Mouse (Mus musculus): ENCODE measurements at regions not wholly inside any gene's neighbourhood (a gene's known extent, or its start where the extent isn't known, plus 50 kb on each side); places are given as distances from the start of the nearest gene placed in this dataset.
A peak's percentile ranks its signal among the peaks of the same experiment; 100 is the strongest.

DNA sequence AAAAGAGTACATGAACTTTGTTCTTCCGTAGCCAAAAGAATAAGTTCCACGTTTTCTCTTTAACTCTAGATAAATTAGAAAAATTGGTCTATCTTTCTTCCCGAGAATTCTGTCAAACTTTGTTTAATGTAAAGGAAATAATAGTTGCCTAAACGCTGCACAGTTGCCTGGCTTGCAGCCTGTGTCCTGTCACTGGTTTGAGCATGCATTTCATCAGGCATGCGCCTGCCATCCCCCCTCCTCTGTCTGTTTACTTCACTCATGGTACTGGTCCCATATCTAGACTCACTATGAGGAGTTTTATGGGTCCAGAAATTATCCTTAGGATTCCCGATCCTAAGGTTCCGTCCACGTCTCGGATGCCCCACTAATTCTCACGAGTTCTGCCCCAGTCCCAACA lies 520.5 kb upstream of the Mpdz start:
- DNase-seq = no peak

DNA sequence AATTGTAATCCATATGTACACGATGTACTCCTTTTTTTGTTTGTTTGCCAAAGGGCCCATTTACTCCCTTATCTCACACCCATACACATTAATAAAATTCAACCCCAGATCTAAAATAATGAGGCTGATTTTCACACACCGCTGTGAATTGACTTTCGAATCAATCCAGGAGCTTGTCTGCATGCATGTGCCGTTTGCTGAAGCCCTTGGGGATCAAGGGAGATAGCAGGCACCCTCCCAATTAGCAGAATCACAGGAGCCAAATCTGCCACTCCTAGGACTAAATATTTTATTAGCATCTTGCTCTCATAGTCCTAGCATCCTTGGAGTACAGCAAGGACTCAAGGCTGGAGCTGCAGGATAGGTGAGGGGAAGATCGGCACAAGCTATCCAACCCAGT lies 520.0 kb upstream of the Mpdz start:
- DNase-seq = no peak

DNA sequence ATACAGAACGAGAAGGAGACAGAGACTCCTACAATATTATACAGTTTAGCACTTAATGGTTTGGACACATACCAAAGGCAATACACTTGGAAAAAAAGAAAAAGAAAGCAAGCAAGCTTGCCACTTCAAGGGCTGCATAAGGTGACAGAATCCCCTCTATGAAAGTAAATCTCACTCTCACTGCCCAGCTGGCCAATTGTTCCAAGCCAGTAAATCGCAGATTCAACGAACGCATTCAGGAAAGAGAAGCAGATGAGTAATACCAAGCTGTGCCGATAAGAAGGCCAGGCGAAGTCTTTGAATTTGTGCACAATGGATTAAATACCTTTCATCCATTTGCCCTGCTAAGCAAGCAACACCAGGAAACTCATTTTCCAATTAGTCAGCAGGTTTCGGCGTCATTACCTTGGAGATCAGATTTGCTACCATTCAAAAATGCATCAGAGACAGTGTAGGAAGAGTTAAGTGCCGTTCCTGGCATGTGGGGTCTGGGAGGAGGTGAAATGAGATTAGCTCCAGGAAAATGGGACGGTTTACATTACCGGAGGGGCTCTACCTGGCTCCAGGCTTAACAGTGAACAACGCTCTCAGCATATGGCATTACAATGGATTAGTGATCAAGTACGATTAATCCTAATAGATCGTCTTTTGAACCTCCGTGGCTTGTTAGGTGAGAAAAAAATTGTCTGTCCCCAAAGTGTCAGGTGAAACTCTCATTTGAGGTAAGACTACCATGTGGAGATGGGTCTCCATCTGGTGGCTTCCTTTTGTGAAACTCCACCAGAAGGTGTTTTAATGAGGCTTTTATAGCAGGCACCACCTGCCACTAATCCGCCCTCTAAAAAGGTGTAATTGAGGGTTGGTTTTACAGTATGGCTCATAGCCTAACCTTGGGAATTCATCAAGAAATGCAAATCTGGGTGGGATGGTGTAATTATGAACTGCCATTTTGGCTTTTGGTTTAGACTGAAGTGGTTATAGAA lies 518.2 kb upstream of the Mpdz start:
- DNase-seq = no peak

DNA sequence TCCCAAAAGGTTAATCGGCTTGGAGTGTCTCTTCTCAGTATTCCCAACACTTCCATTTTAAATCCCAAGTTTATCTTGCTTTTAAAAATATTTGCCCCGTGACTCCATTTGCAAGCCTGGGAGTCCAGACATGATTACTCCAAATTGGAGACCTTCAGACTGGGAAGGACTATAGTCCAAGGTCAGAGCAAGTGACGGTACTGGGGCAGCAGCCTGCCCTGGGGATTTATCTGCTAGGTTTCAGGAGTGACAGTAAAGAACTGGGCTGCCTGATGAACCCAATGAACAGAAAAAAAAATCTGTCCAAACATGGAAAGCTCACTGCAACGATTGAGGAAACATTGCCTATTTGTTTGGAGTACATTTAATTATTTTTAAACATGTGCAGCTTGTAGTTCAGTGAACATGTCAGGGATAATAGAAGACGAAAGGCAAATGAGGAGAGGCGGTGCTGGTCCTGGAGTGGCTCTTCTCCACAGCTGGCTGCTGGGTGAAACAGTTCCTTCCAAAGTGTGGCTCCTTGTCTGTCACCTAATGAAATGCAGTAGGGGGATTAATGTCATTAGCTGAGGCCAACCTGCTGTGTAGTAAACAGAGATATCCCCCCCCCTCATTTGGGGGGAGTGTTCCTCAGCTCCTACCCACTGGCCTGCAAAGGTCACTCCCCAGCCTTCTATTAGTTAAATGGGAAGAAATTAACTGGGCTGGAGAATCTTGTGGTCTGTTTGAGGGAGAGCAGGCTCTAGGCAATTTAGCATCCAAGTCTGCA lies 514.5 kb upstream of the Mpdz start:
- DNase-seq = no peak

DNA sequence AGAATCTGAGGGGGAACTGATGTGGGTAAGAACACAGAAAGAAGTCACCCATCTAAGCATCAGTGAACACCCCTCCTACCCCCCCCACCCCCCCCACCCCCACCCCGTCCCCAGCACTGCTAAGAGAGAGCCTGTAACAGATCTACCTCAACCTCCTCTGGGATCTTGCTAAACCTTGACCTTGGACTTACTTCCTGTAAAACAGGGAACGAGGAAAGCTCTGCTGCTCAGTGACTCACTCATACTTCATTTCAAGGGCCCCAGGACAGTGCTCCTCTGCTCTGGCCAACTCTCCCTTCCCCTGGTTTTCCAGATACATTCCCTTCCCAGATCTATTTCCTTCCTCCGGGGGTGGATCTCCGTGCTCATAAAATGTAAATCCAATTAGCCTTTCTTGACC lies 510.4 kb upstream of the Mpdz start:
- no peak for DNase-seq

DNA sequence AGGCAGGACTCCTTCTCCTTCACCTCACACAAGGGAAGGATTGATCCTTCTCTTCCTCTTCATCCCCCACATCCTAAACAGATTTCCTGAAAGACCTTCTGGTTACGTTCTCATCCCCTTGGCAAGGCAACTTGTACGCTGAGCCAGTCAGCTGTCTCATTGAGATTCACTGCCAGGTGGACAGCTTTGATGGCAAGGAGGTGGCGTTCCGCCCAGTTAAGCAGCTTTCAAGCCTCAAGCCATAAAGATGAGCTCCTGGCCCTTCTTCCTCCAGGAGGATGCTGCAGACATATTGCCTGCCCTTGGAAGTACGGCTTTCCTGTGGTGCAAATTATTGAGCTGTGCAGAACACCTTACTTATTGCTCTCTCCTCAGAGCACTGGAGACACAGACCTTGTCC lies 494.8 kb upstream of the Mpdz start:
- peak; percentile 48 to 50 for DNase-seq

DNA sequence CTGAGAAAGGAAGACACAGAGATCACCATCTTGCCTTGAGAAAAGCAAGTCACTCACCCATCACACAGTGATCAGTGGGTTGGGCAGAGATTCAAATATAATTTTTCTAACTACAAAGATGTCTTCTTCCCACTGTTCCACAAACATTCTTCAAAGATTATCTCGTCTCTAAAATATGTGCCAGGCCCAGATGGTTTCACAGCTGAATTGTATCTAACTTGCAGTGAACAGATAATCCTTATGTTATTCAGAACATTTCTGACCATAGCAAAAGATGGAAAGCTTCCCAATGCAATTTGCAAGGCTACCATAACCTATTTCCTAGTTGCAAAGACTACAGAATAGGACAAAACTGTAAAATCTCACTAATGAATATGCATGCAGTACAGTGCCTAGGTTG lies 488.3 kb upstream of the Mpdz start:
- no peak for DNase-seq

DNA sequence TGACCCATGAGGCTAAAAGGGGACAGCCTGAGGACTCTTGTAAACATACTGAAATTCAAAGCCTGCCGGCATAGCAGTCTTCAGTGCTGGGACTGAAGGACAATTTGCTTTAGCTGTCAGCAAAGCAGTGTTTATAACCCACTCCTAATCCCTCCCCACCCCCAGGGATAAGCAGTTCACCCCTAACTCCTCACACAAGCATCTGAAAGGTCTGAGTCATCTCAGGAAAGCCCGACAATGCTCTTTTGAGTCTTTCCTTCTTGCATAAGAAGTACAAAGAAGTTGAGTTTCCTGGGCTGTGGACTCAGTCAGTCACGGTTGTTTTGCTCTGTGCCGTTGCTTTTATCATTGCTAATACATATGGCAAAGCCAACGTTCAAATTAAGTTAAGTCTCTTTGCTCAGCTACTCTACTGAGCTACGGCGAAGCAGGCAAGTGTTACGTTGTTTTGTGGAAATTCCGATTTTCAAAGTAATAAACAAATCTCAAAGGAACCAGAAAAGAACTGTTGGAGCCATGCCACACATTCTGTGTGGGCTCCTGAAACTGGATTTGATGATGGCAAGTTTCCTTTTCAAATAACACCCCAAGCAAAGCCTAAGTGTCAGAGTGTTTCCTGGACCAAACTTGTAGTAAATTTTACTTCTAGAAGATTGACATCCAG lies 486.1 kb upstream of the Mpdz start:
- DNase-seq = no peak

DNA sequence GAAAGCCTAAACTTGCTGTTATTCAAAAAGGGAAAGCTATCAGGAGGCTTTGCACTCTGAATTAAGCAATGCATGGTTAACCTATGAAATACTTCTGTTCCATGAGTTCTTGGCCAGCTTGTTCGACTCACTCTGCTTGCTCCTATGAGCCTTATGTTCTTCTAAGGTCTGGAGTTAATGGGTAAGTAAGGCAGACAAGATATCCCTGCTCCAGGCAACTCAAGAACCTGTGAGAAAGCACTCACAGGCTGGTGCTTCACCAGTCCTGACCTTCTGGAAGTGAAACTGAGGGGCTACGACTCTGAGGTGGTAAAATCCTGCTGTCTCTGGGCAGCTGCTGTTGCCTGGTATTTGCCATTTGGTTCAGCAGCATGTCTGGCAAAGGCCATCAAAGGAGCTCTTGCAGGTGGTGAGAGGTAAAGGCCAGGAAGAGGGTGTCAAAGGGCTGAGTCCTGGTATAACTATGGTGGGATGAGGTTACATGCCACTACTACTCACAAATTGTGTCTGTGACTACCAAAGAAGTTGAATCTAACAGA lies 484.6 kb upstream of the Mpdz start:
- no peak for DNase-seq

DNA sequence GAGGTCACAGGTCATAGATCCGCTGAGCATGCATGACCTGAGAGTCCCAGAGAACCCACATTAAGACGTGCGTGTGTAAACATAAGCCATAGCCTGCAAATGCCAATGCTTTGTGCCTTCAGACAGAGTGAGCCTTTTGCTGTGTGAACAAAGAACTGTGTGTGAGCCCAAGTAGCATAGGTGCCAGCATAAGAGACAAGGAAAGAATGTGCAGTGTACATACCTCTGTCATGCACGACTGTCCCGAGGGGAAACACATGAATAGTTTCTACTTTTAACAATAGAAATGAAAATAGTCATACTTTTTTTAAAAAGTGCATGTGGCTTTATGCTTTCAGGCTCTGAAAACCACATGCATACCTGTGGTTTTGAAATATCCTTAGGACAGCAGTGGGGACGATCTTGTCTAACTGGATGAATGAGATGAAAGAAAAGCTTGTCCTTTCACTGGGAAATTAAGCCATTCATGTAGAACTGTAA lies 484.1 kb upstream of the Mpdz start:
- no peak for DNase-seq

DNA sequence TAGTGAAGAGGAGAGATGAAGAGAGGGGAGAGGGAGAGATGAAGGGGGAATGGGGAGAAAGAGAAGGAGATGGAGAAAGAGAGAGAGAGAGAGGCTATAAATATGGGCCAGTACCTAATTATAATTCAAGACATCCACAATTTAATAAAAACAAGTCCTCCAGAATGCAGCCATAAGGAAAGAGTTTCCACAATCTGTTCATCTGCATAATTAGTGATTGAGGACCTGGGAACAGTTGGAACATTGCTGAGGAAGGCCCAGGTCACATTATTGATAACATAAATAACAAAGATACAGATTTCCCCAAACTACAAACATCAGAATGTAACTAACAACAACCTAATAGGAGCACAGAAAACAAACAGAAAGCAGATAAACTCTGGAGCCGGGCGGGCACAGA lies 483.0 kb upstream of the Mpdz start:
- no peak for DNase-seq

DNA sequence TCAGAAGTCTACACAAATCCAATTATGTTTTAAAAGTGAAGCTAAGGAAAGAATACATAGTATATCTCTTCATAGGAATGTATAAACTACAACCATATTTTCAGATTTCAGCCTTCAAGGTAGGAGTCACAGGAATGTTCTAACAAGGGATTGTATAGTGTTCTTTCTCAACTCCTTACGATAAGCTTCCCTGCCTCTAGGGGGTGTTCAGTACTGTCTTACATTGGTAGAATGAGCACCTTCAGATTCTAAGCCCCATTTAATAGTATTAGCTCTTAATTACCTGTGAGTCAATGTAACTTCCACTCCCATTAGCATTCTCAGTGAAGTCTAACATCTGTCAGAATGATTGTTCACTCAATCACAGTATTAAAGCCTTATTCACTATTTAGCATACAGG lies 481.5 kb upstream of the Mpdz start:
- DNase-seq = no peak

DNA sequence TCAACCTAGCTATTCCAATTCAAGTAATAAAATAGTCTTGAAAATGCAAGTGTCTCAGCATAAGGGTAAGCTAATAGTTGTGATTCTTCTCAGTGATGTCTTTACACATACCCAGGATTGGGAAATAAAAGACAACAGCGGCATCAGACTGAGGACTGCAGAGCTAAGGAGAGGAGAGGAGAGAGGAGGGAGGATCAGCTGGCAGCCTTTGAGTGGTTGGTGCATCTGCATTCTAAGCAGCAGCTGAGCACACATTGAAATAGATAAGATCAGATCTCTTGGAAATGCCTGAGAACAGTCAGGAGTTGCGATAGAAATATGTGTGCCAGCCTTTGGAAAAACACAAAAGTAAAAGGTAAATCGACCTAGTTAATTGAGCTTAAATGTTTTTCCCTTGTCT lies 480.3 kb upstream of the Mpdz start:
- no peak for DNase-seq

DNA sequence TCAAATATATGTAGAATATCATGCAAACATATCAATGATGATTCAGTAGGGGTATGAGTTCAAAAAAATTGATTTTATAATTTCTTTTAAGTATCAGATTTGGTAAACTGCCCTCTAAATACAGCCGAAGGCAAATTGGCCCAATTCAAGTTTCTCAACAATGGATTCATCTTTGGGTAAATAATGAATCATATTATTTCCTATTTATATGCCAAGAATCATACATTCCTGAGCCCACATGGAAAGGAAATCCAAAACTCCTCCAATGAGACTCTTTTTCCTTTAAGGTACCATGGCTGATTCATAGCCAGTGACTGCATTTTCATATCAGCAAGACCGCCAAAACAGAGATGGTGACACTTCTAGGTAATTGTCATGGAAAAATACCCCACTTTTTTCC lies 472.4 kb upstream of the Mpdz start:
- DNase-seq = no peak

DNA sequence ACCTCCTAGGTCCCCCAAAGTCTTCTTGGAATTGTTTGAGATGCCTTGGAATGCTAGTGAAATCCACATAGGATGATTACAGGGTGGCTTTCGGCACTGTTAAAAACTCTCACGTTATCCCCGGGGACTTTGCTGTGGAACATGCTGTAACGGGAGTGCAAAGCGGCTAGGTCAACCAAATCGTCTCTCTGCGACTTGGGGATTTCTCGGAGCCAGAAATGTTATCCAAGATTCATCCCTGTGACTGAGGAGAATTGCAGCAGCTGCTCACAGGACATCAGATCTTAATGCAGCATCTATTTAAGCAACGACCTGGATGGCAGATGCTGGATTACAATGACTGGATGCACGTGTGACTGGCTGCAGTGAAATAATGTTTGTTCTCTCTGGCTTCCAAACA lies 470.7 kb upstream of the Mpdz start:
- DNase-seq = no peak

DNA sequence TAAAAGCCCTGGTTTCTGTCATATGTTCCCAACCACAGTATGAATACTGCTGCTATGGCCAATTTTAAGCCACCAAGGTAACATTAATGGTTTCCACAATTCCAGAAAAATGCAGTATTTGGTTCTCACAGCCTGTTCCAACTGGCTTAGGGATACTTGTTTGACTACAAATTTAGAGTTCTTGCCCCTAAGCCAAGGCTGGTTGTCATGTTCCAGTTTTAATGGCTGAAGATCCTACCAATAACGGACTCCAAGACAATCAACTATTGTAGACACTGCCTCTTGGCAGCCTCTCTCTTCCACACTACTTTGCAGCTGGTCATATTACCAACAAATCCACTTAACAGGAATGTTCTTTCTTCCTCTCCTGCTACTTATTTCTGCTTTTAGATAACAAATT lies 470.0 kb upstream of the Mpdz start:
- no peak for DNase-seq

DNA sequence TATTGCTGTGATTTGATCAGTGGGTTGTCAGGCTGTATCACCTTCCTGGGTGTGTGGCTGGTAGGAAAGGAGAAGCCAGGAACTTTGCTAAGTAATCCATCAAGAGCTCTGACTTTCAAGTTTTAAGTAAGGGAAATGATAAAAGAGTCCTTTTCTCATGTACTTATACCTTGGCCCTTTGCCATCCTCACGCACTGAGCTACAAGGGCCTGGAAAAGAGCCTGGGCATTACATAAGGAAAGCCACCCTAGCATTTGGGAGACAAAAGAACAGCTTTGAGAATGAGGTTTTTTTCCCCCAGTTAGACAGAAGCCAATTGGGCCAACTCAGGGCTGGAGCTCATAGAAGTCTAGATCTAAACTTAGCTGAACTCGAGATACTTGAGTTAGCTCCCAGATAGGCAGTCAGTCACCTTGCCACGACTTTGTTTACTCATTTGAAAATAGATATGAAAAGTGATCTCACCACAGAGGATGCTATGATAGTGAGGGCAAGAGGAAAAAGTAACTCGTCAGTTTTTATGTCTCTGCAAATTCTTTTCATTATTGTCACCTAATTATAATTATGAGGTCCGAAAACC lies 457.4 kb upstream of the Mpdz start:
- DNase-seq = no peak

DNA sequence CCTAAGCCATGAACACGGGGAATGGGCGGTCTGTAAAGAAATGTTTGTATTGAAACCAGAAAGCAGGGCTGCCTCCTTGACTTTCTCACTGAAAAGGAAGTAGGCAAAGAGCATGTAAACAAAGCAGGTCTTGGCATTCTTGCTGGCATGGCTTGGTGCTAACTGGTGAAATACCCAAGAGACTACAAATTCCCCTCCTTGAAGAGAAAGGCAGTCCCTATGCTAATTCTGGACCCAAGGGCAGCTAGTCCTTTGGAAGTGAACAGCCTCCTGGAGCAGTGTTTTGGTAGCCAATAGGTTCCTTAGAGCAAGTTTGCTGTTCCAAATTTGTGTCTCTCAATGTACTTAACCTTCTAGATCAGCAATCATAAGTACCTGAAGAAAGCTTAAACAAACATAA lies 456.0 kb upstream of the Mpdz start:
- no peak for DNase-seq

DNA sequence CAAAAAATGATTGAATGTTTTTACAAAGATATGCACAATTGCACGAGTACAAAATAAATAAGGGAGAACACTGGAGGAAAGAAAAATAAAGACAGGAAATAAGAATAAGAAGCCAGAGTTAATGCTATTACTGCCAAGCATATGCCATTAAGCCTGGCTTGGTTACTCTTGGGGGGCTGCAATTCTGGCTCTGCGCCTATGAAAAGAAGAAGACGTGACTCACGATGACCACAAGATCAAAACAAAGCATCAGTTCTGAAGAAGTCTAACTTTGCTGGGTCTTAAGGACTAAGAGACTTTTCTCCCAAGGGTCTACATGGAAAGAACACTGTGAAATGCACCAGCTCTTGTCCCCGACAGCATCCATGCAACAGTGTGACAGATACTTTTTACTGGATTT lies 454.8 kb upstream of the Mpdz start:
- no peak for DNase-seq

DNA sequence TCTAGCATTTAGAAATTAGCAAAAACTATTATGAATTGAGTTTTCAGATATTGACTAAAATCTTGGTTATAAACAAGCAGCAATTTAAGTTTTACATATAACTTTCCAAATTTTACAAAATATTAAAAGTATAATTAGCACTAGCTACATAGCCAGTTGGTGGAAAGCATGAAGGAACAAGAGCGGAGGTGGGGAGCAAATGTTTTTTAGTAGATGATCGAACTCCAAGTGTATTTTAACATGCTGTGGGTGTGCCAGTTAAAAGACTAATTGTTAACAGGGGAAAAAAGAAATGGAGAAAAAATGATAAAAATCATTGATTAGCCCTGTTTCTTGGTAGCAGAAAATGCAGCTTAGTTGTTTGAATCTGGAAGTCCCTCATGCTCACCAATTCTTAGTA lies 426.3 kb upstream of the Mpdz start:
- peak; percentile 4 to 6 for DNase-seq

DNA sequence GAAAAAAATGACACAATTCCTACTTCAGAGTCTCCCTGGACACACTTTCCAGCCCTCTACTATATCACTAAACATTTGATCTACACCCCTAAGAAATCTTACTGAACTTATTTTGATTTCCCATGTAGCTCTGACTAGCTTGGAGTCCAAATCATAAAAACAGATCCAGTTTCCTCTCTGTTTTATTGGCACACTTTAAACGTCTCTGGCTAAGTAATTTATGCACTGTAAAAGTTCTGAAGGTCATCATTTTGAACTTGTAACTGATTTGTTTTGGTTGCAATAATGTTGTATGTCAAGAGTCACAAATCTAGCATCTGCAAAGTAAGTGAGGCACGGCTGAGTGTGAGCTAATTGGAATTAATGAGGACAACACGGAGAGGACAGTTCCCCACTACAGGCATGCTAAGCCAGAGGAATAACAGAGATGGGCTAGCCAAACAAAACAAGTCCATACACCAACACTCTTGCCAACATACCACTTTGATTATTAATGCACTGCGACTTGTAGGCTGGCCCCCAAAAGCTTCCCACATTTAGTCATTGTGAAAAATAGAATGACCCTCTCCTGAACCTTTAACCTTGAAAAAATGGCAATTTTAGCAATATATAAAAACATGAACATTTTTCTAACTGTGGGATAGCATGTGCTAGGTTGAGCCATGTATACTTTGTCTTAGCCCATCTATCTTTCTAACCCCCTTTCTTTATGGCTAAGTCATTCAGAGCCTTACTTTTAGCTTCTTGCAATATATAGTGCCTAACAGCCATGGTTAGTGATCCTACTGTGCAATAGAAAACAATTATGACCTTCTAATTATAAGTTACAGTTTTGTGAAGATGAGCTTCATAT lies 399.3 kb upstream of the Mpdz start:
- no peak for DNase-seq

DNA sequence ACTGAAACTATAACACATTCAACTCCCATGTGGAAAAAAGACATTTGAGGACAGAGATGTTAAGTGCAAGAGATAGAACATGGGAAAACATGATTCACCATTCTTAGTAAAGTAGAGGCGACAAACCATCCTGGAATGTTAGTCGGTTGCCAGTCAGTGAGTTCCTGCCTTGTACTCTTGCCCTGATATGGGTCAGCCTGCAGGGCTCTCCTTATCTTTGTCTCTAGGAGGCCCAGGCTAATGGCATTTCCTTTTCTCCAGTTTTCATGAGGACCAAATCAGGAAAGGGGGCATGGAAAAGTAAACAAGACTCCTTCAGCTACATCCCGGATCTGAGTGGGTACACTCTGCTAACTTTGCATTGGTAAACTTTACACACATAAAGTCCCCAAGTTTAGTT lies 387.4 kb upstream of the Mpdz start:
- no peak for DNase-seq

Data from layer of hippocampus, postnatal 36 days (tissue).